Mouse (Mus musculus) hindbrain, embryonic 12.5 days (tissue): ENCODE measurements around the gene Adarb1. TPM values are rescaled to one million over a fixed set of nuclear protein-coding genes. Genes with fewer than 3 reads are reported as not detected.

Experiments used
- ATAC-seq: fragments of 200-750 bp; cut with Nextera tagmentation; 2 replicates; pipeline ENCODE4 v1.8.0; 2017; ENCODE audit warnings: moderate TSS enrichment; ENCODE audit not compliant: low FRiP score
- H3K27ac ChIP-seq: fragments of 300-500 bp; sonication (generic); 2 replicates; pipeline ENCODE4 v1.5.1; 2016; ENCODE audit warnings: mild to moderate bottlenecking
- H3K27me3 ChIP-seq: fragments of 300-500 bp; sonication (generic); 2 replicates; pipeline ENCODE4 v1.6.1; 2016; ENCODE audit warnings: mild to moderate bottlenecking
- H3K36me3 ChIP-seq: fragments of 300-500 bp; sonication (generic); 2 replicates; pipeline ENCODE4 v1.6.1; 2016; ENCODE audit warnings: mild to moderate bottlenecking
- H3K4me1 ChIP-seq: fragments of 300-500 bp; sonication (generic); 2 replicates; pipeline ENCODE4 v1.6.1; 2016
- H3K4me2 ChIP-seq: fragments of 300-500 bp; sonication (generic); replicated peaks from 2 replicates; pipeline ENCODE4 v1.6.1; 2016; ENCODE audit warnings: mild to moderate bottlenecking
- H3K4me3 ChIP-seq: fragments of 300-500 bp; sonication (generic); 2 replicates; pipeline ENCODE4 v1.5.1; 2016; ENCODE audit warnings: mild to moderate bottlenecking
- H3K9ac ChIP-seq: fragments of 300-500 bp; sonication (generic); 2 replicates; pipeline ENCODE4 v1.6.1; 2016; ENCODE audit warnings: mild to moderate bottlenecking, moderate library complexity
- H3K9me3 ChIP-seq: fragments of 300-500 bp; sonication (generic); replicated peaks from 2 replicates; pipeline ENCODE4 v1.6.1; 2016; ENCODE audit warnings: mild to moderate bottlenecking
- WGBS: fragments of 180-500 bp; shearing (Covaris S2); methylation state at CpG from one replicate; pipeline ENCODE4 v1.1.7; 2016; 5-methylcytosine and 5-hydroxymethylcytosine counted together
- polyA plus RNA-seq: library from polyadenylated mRNA; unstranded; fragments of >200 nt; fragmentation: Nextera tagmentation; extraction: Ambion mirVana; gene quantifications from 2 replicates; pipeline ENCODE4 v1.2.1, GENCODE M21; 2016

Gene Adarb1
- polyA plus RNA-seq, 1 experiment from 2014 or later, result 10.6 TPM

DNA sequence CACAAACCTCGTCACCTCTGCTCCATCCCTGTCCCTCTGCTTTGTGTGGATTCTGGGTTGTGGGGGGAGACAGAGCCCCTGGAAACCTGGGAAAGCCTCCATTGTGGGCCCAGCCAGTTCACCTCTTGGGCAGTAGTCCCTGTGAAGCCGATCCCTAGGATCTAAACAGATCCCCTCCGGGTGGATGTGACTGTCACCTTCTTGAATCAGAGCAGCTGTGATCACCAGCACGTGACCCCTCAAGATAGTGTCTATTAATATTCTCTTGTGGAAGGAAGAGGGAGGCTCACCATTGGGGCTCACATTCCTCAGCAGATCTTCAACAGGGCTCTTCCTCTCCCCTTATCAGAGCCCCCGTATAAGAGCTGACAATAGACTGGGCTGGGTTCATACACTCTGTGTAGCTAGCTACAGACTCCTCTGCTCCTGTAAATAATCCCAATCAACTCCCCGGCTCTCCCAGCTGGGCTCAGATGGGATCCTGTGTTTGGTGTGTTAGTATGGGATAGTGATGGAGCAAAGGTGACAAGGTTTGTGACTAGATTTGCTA is 30.7 kb upstream of the Adarb1 start:
- H3K4me2 ChIP-seq, result no peak overlapping the region
- H3K9ac ChIP-seq, result no peak overlapping the region
- no peaks in the 10 kb centered on the region for H3K36me3 ChIP-seq
- peaks cover 20% of the 10 kb centered on the region for H3K4me1 ChIP-seq
- no peaks in the 10 kb centered on the region for H3K27me3 ChIP-seq
- H3K4me3 ChIP-seq, result no peak overlapping the region
- peaks cover 6% of the 10 kb centered on the region; the same call in 1 of the 2 replicates for H3K9me3 ChIP-seq
- no peak for ATAC-seq
- no peak overlapping the region for H3K27ac ChIP-seq
- WGBS, result 73% methylated on average over 6 of the region's 6 CpGs

DNA sequence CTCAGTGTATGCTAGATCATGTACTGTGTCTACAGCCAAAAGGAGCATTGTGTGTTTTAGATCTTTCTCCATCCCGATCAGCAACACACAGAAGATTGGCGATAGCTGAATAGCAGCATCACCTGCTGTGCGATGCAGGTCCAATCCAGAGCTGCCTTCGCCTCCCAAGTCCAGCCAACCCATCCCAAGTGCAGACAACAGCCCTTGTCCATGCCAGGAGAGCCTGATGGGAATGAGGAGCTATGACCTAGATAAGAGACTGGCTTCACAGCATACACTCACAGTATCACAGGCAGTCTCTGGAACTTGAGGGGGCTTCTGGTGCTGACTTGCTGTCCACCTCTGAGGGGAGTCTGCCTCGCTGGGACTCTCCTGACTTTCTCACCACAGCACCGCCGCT is 30.1 kb upstream of the Adarb1 start:
- WGBS, result 76% methylated on average over 7 of the region's 7 CpGs

DNA sequence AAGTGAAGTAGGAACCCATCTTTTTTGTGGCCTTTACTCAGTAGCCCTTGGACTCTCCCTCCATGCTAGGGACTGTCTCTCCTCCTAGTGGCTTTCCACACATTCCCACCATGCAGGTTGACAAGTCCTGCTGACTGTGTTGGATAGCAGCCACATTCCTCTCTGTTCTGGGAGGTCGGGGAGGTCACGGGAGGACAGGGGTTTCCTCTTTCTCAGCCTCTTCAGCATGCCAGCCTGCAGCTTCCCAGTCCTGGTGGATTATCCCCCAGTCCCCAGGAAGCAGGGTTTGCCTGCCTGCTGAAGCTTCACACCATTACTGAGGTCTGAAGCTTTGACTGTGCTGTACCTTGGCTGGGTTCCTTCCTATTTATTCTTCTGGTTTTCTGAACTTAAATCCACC is 29.7 kb upstream of the Adarb1 start:
- Histone ChIP-seq H3K27ac (no peak overlapping the region), H3K9ac (no peak overlapping the region), H3K9me3 (peaks cover 6% of the 10 kb centered on the region; the same call in 1 of the 2 replicates), H3K4me3 (no peak overlapping the region), H3K36me3 (no peaks in the 10 kb centered on the region), H3K27me3 (no peaks in the 10 kb centered on the region), H3K4me2 (no peak overlapping the region), H3K4me1 (peaks cover 20% of the 10 kb centered on the region)
- ATAC-seq, result no peak
- 9% methylated on average over 2 of the region's 2 CpGs for WGBS

More for the DNA sequence above, 30.1 kb upstream of the Adarb1 start:
- Histone ChIP-seq H3K4me3 (no peak overlapping the region), H3K27me3 (no peaks in the 10 kb centered on the region), H3K9ac (no peak overlapping the region), H3K27ac (no peak overlapping the region), H3K9me3 (peaks cover 6% of the 10 kb centered on the region; the same call in 1 of the 2 replicates), H3K36me3 (no peaks in the 10 kb centered on the region), H3K4me2 (no peak overlapping the region), H3K4me1 (peaks cover 20% of the 10 kb centered on the region)
- ATAC-seq, result no peak

- Histone ChIP-seq H3K27me3 (no peaks in the 10 kb centered on the region), H3K9me3 (peaks cover 6% of the 10 kb centered on the region; the same call in 1 of the 2 replicates), H3K4me3 (no peak overlapping the region), H3K4me1 (no peaks in the 10 kb centered on the region), H3K36me3 (no peaks in the 10 kb centered on the region), H3K9ac (no peak overlapping the region), H3K27ac (no peak overlapping the region), H3K4me2 (no peak overlapping the region)
- ATAC-seq, result no peak
- WGBS, result 62% methylated on average over 4 of the region's 4 CpGs
Measured at GRCm38 (mm10) chr10:77442250-77442649, 24.2 kb upstream of the Adarb1 start.

DNA sequence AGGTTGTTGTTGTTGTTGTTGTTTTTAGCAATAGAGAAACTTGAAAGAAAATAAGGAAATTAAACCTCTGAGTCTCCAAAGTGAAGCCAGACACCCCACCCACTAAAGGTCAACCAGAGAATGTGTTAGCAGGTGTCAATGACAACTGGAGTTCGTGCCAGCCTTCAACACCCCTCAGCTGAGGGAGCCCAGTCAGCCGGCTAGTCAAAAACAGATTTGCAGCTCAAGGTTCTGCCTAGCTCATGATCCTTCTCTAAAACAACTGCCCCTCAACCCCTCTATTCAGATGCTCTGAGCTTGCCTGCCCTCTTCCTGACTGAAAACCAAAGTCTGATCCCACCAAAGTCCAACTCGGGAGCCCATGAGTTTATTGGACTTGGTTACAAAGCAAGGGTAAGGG is 23.7 kb upstream of the Adarb1 start:
- 79% methylated on average over 3 of the region's 3 CpGs for WGBS
- H3K9ac ChIP-seq, result no peak overlapping the region

DNA sequence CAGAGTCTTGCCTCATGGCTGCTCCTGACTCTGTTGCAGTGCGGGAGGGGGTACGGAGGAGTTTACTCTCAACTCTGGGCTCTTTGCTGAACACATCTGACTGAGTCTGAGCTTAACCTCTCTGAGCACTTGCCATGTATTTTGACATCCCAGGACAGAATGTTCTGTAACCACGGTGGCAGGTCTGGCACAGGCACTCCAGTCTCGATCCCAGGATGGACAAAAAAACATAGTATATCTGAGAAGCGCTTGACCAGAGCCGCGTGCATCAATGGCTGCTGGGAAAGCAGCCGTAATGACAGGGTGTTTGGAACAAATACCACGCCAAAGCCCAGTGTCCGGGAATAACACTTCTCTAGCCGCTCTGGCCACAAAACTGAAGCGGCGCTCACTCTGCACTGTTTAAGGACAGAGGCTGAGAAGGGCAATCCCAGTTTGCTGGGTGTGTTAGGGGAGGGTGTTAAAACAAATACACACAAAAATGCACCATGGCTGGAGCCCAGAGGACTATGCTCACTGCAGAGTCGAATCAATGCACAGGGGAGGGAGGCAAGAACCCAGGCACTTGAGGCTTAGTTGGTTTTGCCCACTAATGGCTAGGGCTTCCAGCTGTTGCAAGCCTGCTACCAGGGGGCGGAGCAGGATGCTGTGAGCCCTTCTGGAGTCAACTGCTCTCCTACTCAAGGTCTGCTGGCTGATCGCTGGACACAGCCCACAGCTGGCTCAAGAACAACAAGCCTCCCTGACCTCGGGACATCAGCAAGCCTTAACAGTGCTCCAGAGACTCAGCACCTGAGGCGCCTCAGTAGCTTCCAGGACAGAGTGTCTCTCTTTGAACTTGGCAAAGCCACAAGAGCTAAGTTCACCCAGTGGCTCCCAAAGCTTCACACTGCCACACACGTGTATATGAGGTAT is 23.0 kb upstream of the Adarb1 start:
- ATAC-seq, result no peak
- H3K27ac ChIP-seq, result no peak overlapping the region

More for the DNA sequence above, 23.7 kb upstream of the Adarb1 start:
- H3K27ac ChIP-seq, result no peak overlapping the region
- no peak overlapping the region for H3K4me2 ChIP-seq
- H3K4me1 ChIP-seq, result no peaks in the 10 kb centered on the region
- ATAC-seq, result no peak
- no peak overlapping the region for H3K4me3 ChIP-seq
- peaks cover 6% of the 10 kb centered on the region; the same call in 1 of the 2 replicates for H3K9me3 ChIP-seq
- H3K36me3 ChIP-seq, result no peaks in the 10 kb centered on the region
- no peaks in the 10 kb centered on the region for H3K27me3 ChIP-seq

GRCm38 (mm10) chr10:77440286-77440685 is 22.2 kb upstream of the Adarb1 start:
- Histone ChIP-seq H3K9ac (no peak overlapping the region), H3K27me3 (no peaks in the 10 kb centered on the region), H3K36me3 (no peaks in the 10 kb centered on the region), H3K4me3 (no peak overlapping the region), H3K4me2 (no peak overlapping the region), H3K4me1 (no peaks in the 10 kb centered on the region), H3K27ac (no peak overlapping the region), H3K9me3 (peaks cover 6% of the 10 kb centered on the region; the same call in 1 of the 2 replicates)
- WGBS, result 57% methylated on average over 6 of the region's 6 CpGs
- no peak for ATAC-seq

More for the DNA sequence above, 23.0 kb upstream of the Adarb1 start:
- no peaks in the 10 kb centered on the region for H3K27me3 ChIP-seq
- H3K4me1 ChIP-seq, result no peaks in the 10 kb centered on the region
- H3K36me3 ChIP-seq, result no peaks in the 10 kb centered on the region
- H3K9me3 ChIP-seq, result peaks cover 6% of the 10 kb centered on the region; the same call in 1 of the 2 replicates
- H3K4me2 ChIP-seq, result no peak overlapping the region
- WGBS, result 70% methylated on average over 19 of the region's 19 CpGs
- H3K9ac ChIP-seq, result no peak overlapping the region
- no peak overlapping the region for H3K4me3 ChIP-seq

- 89% methylated on average over 3 of the region's 3 CpGs for WGBS
- H3K4me1 ChIP-seq, result peaks cover 10% of the 10 kb centered on the region
- H3K27ac ChIP-seq, result no peak overlapping the region
- H3K9ac ChIP-seq, result no peak overlapping the region
- H3K27me3 ChIP-seq, result no peaks in the 10 kb centered on the region
- no peaks in the 10 kb centered on the region for H3K9me3 ChIP-seq
- H3K36me3 ChIP-seq, result no peaks in the 10 kb centered on the region
- ATAC-seq, result no peak
- H3K4me2 ChIP-seq, result no peak overlapping the region
- no peak overlapping the region for H3K4me3 ChIP-seq
Measured at GRCm38 (mm10) chr10:77439026-77439425, 21.0 kb upstream of the Adarb1 start.

- H3K4me2 ChIP-seq, result no peak overlapping the region
- no peak overlapping the region for H3K4me3 ChIP-seq
- WGBS, result 67% methylated on average over 1 of the region's 1 CpGs
- no peak for ATAC-seq
- H3K9ac ChIP-seq, result no peak overlapping the region
- no peaks in the 10 kb centered on the region for H3K27me3 ChIP-seq
- peaks cover 10% of the 10 kb centered on the region for H3K4me1 ChIP-seq
- H3K27ac ChIP-seq, result no peak overlapping the region
- H3K36me3 ChIP-seq, result no peaks in the 10 kb centered on the region
- H3K9me3 ChIP-seq, result no peaks in the 10 kb centered on the region
Measured at GRCm38 (mm10) chr10:77438021-77438420, 20.0 kb upstream of the Adarb1 start.

- WGBS, result 55% methylated on average over 4 of the region's 4 CpGs
- Histone ChIP-seq H3K27me3 (no peaks in the 10 kb centered on the region), H3K4me1 (peaks cover 10% of the 10 kb centered on the region), H3K36me3 (no peaks in the 10 kb centered on the region), H3K27ac (no peak overlapping the region), H3K4me3 (no peak overlapping the region), H3K9me3 (no peaks in the 10 kb centered on the region), H3K4me2 (no peak overlapping the region), H3K9ac (no peak overlapping the region)
- no peak for ATAC-seq
Measured at GRCm38 (mm10) chr10:77435343-77435742, 17.3 kb upstream of the Adarb1 start.

DNA sequence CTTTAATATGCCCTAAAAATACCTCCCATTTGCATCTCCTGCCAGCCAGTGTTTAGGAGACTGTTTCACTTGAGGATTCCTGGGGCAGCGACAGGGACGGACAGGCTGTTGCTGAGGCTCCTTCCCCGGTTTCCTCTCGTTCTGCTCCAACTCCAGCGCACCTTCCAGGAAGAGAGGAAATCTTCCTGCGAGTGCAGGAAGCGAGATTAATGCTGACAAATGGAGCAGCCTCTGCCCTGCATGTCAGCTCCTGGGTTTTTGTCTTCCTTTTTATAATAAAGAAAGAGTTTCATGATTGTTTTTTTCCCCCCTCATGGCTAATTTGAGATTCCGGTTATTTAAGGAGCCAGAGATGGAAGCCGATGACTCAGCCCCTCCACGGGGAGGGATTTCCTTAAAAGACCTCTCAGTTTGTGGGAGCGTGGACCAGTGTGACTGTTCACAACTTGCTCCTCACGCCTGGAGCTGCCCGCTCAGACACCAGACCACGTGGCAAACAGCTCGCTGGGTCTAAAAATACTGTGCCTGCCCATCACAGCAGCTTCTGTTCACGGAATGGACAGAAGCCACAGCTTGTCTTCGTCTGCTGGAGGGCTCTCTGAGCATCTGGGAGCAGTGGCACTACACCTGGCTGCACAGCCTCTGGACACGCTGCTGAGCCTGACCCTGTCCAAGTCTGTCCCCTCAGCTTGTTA is 16.5 kb upstream of the Adarb1 start:
- Histone ChIP-seq H3K9me3 (no peaks in the 10 kb centered on the region), H3K27me3 (no peaks in the 10 kb centered on the region), H3K36me3 (no peaks in the 10 kb centered on the region), H3K4me2 (peak overlapping the region; percentile 30), H3K4me3 (no peak overlapping the region), H3K27ac (no peak overlapping the region), H3K9ac (0 out of 2 replicates have a peak overlapping the region, but pooled peaks have one; percentile 13), H3K4me1 (peaks cover 10% of the 10 kb centered on the region)
- no peak for ATAC-seq
- WGBS, result 40% methylated on average over 18 of the region's 18 CpGs

DNA sequence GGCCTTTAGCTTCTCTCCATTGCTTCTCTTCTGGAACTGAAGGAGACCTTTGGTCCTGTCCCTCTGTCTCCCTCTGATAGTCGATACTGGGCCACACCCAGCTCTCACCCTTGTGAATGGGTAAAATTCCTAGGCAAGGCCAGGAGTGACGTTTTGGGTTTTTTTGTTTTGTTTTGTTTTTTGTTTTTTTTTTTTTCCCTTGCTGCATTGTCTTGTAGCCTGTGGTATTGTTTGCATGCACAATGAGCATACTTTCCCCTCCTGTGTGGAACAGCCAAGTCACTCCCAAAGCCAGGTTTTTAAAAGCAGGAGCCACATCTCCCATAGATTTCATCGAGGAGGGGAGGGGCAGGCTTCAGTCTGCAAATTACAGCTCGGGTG is 16.0 kb upstream of the Adarb1 start:
- Histone ChIP-seq H3K27me3 (no peaks in the 10 kb centered on the region), H3K4me1 (peaks cover 10% of the 10 kb centered on the region), H3K9ac (no peak overlapping the region), H3K4me2 (peak overlapping the region; percentile 30; the same call in 1 of the 2 replicates), H3K9me3 (no peaks in the 10 kb centered on the region), H3K36me3 (no peaks in the 10 kb centered on the region), H3K27ac (no peak overlapping the region), H3K4me3 (no peak overlapping the region)
- no peak for ATAC-seq
- WGBS, result 45% methylated on average over 4 of the region's 4 CpGs
